Mouse (Mus musculus) MEL (cell line): ENCODE results near the gene Mfsd4a. TPM values are rescaled to one million over a fixed set of nuclear protein-coding genes. Genes with fewer than 3 reads are reported as not detected.

Experiments
- DNase-seq: peaks from one replicate; pipeline ENCODE4 v3.0.0; 2011; ENCODE audit warnings: low read depth, low spot score
- H3K27ac ChIP-seq: 2 replicates; pipeline ENCODE4 v1.5.1; 2012; ENCODE audit warnings: low read depth, mild to moderate bottlenecking, control low read depth, low read length, moderate library complexity; ENCODE audit not compliant: control insufficient read depth
- H3K27me3 ChIP-seq, 2 experiments: fragments of 150-350 bp in 1 of 2; sonication (generic) in 1 of 2; 2 replicates each; pipeline ENCODE4 v1.6.1; 2012; ENCODE audit warnings: low read length in 2 of 2, mild to moderate bottlenecking in 2 of 2, improper control_type of control experiment in 1 of 2, moderate library complexity in 1 of 2; ENCODE audit not compliant: insufficient read depth in 2 of 2, control insufficient read depth in 1 of 2
- H3K36me3 ChIP-seq, 2 experiments: 2 replicates each; pipeline ENCODE4 v1.6.1; 2012 to 2014; ENCODE audit warnings: low read length in 2 of 2, improper control_type of control experiment in 1 of 2, inconsistent platforms in 1 of 2, mild to moderate bottlenecking in 1 of 2; ENCODE audit not compliant: insufficient read depth in 2 of 2, control insufficient read depth in 1 of 2
- H3K4me1 ChIP-seq, 2 experiments: fragments of 150-350 bp in 1 of 2; sonication (generic) in 1 of 2; 2 replicates each; pipeline ENCODE4 v1.6.1; 2012; ENCODE audit warnings: low read length in 2 of 2, improper control_type of control experiment in 1 of 2, mild to moderate bottlenecking in 1 of 2; ENCODE audit not compliant: insufficient read depth in 2 of 2, control insufficient read depth in 1 of 2
- H3K4me3 ChIP-seq, 2 experiments: fragments of 150-350 bp in 1 of 2; sonication (generic) in 1 of 2; 2 replicates each; pipeline ENCODE4 v1.5.1; 2012; ENCODE audit warnings: low read depth in 2 of 2, low read length in 2 of 2, mild to moderate bottlenecking in 2 of 2, moderate library complexity in 2 of 2, control low read depth in 1 of 2, improper control_type of control experiment in 1 of 2; ENCODE audit not compliant: control insufficient read depth in 1 of 2, insufficient read depth in 1 of 2
- H3K79me2 ChIP-seq: 2 replicates; pipeline ENCODE4 v1.6.1; 2012; ENCODE audit warnings: mild to moderate bottlenecking, low read length, moderate library complexity; ENCODE audit not compliant: control insufficient read depth, poor library complexity, insufficient read depth
- H3K9ac ChIP-seq: 2 replicates; pipeline ENCODE4 v1.6.1; 2012; ENCODE audit warnings: low read depth, mild to moderate bottlenecking, control low read depth, low read length, moderate library complexity; ENCODE audit not compliant: control insufficient read depth, poor library complexity, severe bottlenecking
- H3K9me3 ChIP-seq: fragments of 150-350 bp; sonication (generic); replicated peaks from 2 replicates; pipeline ENCODE4 v1.6.1; 2012; ENCODE audit warnings: mild to moderate bottlenecking, low read length, improper control_type of control experiment, moderate library complexity; ENCODE audit not compliant: insufficient read depth
- BHLHE40 ChIP-seq: IDR thresholded peaks from 2 replicates; pipeline ENCODE4 v1.6.1; 2012; ENCODE audit warnings: low read depth, mild to moderate bottlenecking, inconsistent platforms, low read length, improper control_type of control experiment, borderline replicate concordance
- CHD1 ChIP-seq: IDR thresholded peaks from 2 replicates; pipeline ENCODE4 v1.6.1; 2012; ENCODE audit warnings: low read depth, mild to moderate bottlenecking, inconsistent platforms, low read length, improper control_type of control experiment
- CTCF ChIP-seq, 3 experiments: IDR thresholded peaks in 2 of 3; conservative IDR thresholded peaks in 1 of 3; 2 replicates each; pipeline ENCODE4 v1.5.1; 2011 to 2012; ENCODE audit warnings: low read length in 3 of 3, low read depth in 2 of 3, mild to moderate bottlenecking in 2 of 3, improper control_type of control experiment in 1 of 3, inconsistent platforms in 1 of 3, mixed read lengths in 1 of 3, moderate library complexity in 1 of 3; ENCODE audit not compliant: control insufficient read depth in 1 of 3, insufficient read depth in 1 of 3, poor library complexity in 1 of 3, severe bottlenecking in 1 of 3
- ELF1 ChIP-seq: IDR thresholded peaks from 2 replicates; pipeline ENCODE4 v1.6.1; 2014; ENCODE audit warnings: low read depth, mild to moderate bottlenecking, inconsistent platforms, low read length, improper control_type of control experiment, moderate library complexity
- EP300 ChIP-seq, 2 experiments: IDR thresholded peaks; 2 replicates each; pipeline ENCODE4 v1.6.1; 2011; ENCODE audit warnings: improper control_type of control experiment in 2 of 2, low read length in 2 of 2, low read depth in 1 of 2, mild to moderate bottlenecking in 1 of 2
- ETS1 ChIP-seq: IDR thresholded peaks from 2 replicates; pipeline ENCODE4 v1.6.1; 2012; ENCODE audit warnings: low read depth, mild to moderate bottlenecking, inconsistent platforms, low read length, improper control_type of control experiment, moderate library complexity
- GABPA ChIP-seq: IDR thresholded peaks from 2 replicates; pipeline ENCODE4 v1.6.1; 2012; ENCODE audit warnings: low read depth, mild to moderate bottlenecking, inconsistent platforms, low read length, improper control_type of control experiment, moderate library complexity
- KAT2A ChIP-seq: conservative IDR thresholded peaks from 2 replicates; pipeline ENCODE4 v1.6.1; 2012; ENCODE audit warnings: low read depth, low read length, improper control_type of control experiment, inconsistent platforms
- MAFK ChIP-seq: IDR thresholded peaks from 2 replicates; pipeline ENCODE4 v1.6.1; 2011; ENCODE audit warnings: low read depth, mild to moderate bottlenecking, low read length, improper control_type of control experiment, borderline replicate concordance
- MXI1 ChIP-seq: IDR thresholded peaks from 2 replicates; pipeline ENCODE4 v1.6.1; 2011; ENCODE audit warnings: mild to moderate bottlenecking, low read depth, low read length, improper control_type of control experiment
- MYB ChIP-seq: IDR thresholded peaks from 2 replicates; pipeline ENCODE4 v1.6.1; 2011; ENCODE audit warnings: mild to moderate bottlenecking, low read depth, low read length, improper control_type of control experiment
- MYC ChIP-seq: IDR thresholded peaks from 2 replicates; pipeline ENCODE4 v1.6.1; 2011; ENCODE audit warnings: low read depth, mild to moderate bottlenecking, low read length, improper control_type of control experiment, moderate library complexity
- NELFE ChIP-seq: IDR thresholded peaks from 2 replicates; pipeline ENCODE4 v1.6.1; 2011; ENCODE audit warnings: low read depth, low read length, improper control_type of control experiment
- NRF1 ChIP-seq: IDR thresholded peaks from 2 replicates; pipeline ENCODE4 v1.6.1; 2014; ENCODE audit warnings: low read depth, mild to moderate bottlenecking, inconsistent platforms, low read length, improper control_type of control experiment, moderate library complexity; ENCODE audit not compliant: poor library complexity, insufficient read depth, severe bottlenecking
- POLR2AphosphoS2 ChIP-seq: IDR thresholded peaks from 2 replicates; pipeline ENCODE4 v1.6.1; 2011; ENCODE audit warnings: low read length, improper control_type of control experiment
- POLR2AphosphoS5 ChIP-seq: IDR thresholded peaks from 2 replicates; pipeline ENCODE4 v1.6.1; 2012; ENCODE audit warnings: low read depth, borderline replicate concordance, mild to moderate bottlenecking, inconsistent platforms, low read length, moderate library complexity, mixed read lengths
- RAD21 ChIP-seq: IDR thresholded peaks from 2 replicates; pipeline ENCODE4 v1.6.1; 2011; ENCODE audit warnings: mild to moderate bottlenecking, low read depth, low read length, improper control_type of control experiment
- RCOR1 ChIP-seq: IDR thresholded peaks from 2 replicates; pipeline ENCODE4 v1.6.1; 2012; ENCODE audit warnings: low read depth, mild to moderate bottlenecking, inconsistent platforms, low read length, improper control_type of control experiment
- SMC3 ChIP-seq: IDR thresholded peaks from 2 replicates; pipeline ENCODE4 v1.6.1; 2011; ENCODE audit warnings: low read depth, low read length, improper control_type of control experiment
- TBP ChIP-seq: IDR thresholded peaks from 2 replicates; pipeline ENCODE4 v1.8.0; 2011; ENCODE audit warnings: low read depth, low read length, improper control_type of control experiment
- UBTF ChIP-seq: IDR thresholded peaks from 2 replicates; pipeline ENCODE4 v1.6.1; 2012; ENCODE audit warnings: low read depth, mild to moderate bottlenecking, inconsistent platforms, low read length, improper control_type of control experiment, moderate library complexity, borderline replicate concordance; ENCODE audit not compliant: insufficient read depth
- ZC3H11A ChIP-seq: IDR thresholded peaks from 2 replicates; pipeline ENCODE4 v1.6.1; 2012; ENCODE audit warnings: low read depth, mild to moderate bottlenecking, inconsistent platforms, low read length, improper control_type of control experiment
- ZMIZ1 ChIP-seq: IDR thresholded peaks from 2 replicates; pipeline ENCODE4 v1.6.1; 2012; ENCODE audit warnings: low read depth, mild to moderate bottlenecking, inconsistent platforms, low read length, improper control_type of control experiment, moderate library complexity
- polyA plus RNA-seq, 2 experiments: library from polyadenylated mRNA; stranded (reverse) in 1 of 2; unstranded in 1 of 2; fragments of >175 nt in 1 of 2; fragments of >200 nt in 1 of 2; gene quantifications; 2 replicates each; pipeline versions ENCODE4 v1.2.1 to v1.2.4; 2012; ENCODE audit warnings: low replicate concordance in 2 of 2, low read depth in 1 of 2; ENCODE audit not compliant: insufficient read length in 2 of 2, insufficient read depth in 1 of 2, missing spikeins in 1 of 2
- total RNA-seq: library from RNA; depleted of rRNA; stranded (reverse); fragments of 300-350 nt; gene quantifications from 2 replicates; pipeline ENCODE4 v1.2.3, GENCODE M21; 2012

Mfsd4a gene
- total and polyA plus RNA-seq, 3 experiments = 3.6 to 15.5 TPM; not detected in 1

- H3K9ac ChIP-seq = no peak overlapping the region
- no peaks in the 10 kb centered on the region for H3K27me3 ChIP-seq
- no peak for TF ChIP-seq SMC3
- 0 out of 2 replicates have a peak, but pooled peaks have one; percentile 39 for TF ChIP-seq POLR2AphosphoS2
- 0 out of 2 replicates have a peak, but pooled peaks have one; percentile 35 for TF ChIP-seq ZMIZ1
- H3K27ac ChIP-seq = no peak overlapping the region
- no peaks in the 10 kb centered on the region for H3K4me1 ChIP-seq
- DNase-seq = no peak
- H3K36me3 ChIP-seq = peaks cover 0 to 12% of the 10 kb centered on the region in 2 experiments; a peak in 2 of 4 replicates
- no peaks in the 10 kb centered on the region for H3K79me2 ChIP-seq
- no peaks in the 10 kb centered on the region for H3K9me3 ChIP-seq
- H3K4me3 ChIP-seq = no peak overlapping the region
Measured at GRCm38 (mm10) chr1:131983806-131984205, 84.1 kb downstream of the Mfsd4a start.

DNA sequence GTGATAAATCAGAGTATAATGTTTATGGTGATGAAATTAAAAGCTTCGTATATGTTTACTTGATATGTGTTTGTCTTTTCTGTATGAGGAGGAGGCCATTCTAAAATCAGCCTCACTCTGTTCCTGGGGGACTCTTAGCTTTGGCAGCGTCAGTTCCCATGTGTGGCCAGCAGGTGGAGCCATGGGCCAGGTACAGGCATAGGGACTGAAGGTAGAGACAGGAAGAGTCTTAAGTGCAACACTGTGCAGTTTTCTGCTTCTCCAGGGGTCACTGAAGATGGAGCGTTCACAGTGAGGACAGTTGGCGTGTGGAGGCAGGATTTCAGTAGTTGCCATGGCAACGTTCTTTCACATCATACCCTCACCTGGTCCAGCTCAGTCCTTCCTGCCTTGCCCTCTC is 85.0 kb downstream of the Mfsd4a start:
- H3K36me3 ChIP-seq = peaks cover 0 to 15% of the 10 kb centered on the region in 2 experiments; a peak in 2 of 4 replicates
- H3K9ac ChIP-seq = no peak overlapping the region
- no peaks in the 10 kb centered on the region; the same call in 1 of the 2 replicates for H3K79me2 ChIP-seq
- no peak overlapping the region for H3K27ac ChIP-seq
- TF ChIP-seq EP300 (IDR thresholded peaks at IDR 0.05; ENCODE audit: low read depth in 1 of 2, low read length in 2 of 2) (no peak), CTCF (IDR thresholded peaks at IDR 0.05 in 2 of 3, conservative IDR thresholded peaks at IDR 0.05 in 1 of 3; ENCODE audit: control insufficient read depth in 1 of 3, insufficient read depth in 1 of 3, low read depth in 2 of 3, low read length in 3 of 3, poor library complexity in 1 of 3, severe bottlenecking in 1 of 3) (peak; percentile 90 to 98 (median 94)), ELF1 (no peak), KAT2A (no peak), ZC3H11A (peak; percentile 51), GABPA (no peak), TBP (no peak), SMC3 (peak; percentile 76), POLR2AphosphoS2 (no peak), RAD21 (peak; percentile 66), BHLHE40 (0 out of 2 replicates have a peak, but pooled peaks have one; percentile 6)
- TF ChIP-seq, all 39 proteins: peak for 5
- Histone ChIP-seq H3K4me1 (no peaks in the 10 kb centered on the region), H3K27me3 (no peaks in the 10 kb centered on the region), H3K9me3 (no peaks in the 10 kb centered on the region), H3K4me3 (no peak overlapping the region)
- DNase-seq = peak; percentile 82

GRCm38 (mm10) chr1:131981378-131982013 is 86.4 kb downstream of the Mfsd4a start:
- TF ChIP-seq MYB = no peak
- peak; percentile 80 for TF ChIP-seq ZC3H11A
- no peak for TF ChIP-seq POLR2AphosphoS5
- TF ChIP-seq MYC = no peak
- no peak for TF ChIP-seq POLR2AphosphoS2
- no peak for TF ChIP-seq UBTF
- TF ChIP-seq MAFK = no peak
- no peak for TF ChIP-seq GABPA
- no peak for TF ChIP-seq MXI1
- TF ChIP-seq NELFE = no peak
- peak; percentile 90 for TF ChIP-seq SMC3
- no peak for TF ChIP-seq ETS1
- peak; percentile 87 for TF ChIP-seq RAD21
- no peak for TF ChIP-seq RCOR1
- peak; percentile 85 to 94 (median 89) for TF ChIP-seq CTCF (IDR thresholded peaks at IDR 0.05 in 2 of 3, conservative IDR thresholded peaks at IDR 0.05 in 1 of 3; ENCODE audit: control insufficient read depth in 1 of 3, insufficient read depth in 1 of 3, low read depth in 2 of 3, low read length in 3 of 3, poor library complexity in 1 of 3, severe bottlenecking in 1 of 3)
- TF ChIP-seq NRF1 = no peak
- TF ChIP-seq CHD1 = no peak
- H3K27ac ChIP-seq = no peak overlapping the region
- no peak overlapping the region for H3K9ac ChIP-seq
- no peaks in the 10 kb centered on the region for H3K27me3 ChIP-seq
- H3K4me1 ChIP-seq = no peaks in the 10 kb centered on the region
- H3K4me3 ChIP-seq = no peak overlapping the region
- DNase-seq = peak; percentile 79
- no peaks in the 10 kb centered on the region for H3K9me3 ChIP-seq
- H3K79me2 ChIP-seq = no peaks in the 10 kb centered on the region; the same call in 1 of the 2 replicates
- H3K36me3 ChIP-seq = peaks cover 0 to 18% of the 10 kb centered on the region in 2 experiments; a peak in 2 of 4 replicates
